Mouse (Mus musculus) E14TG2a.4 (cell line): ENCODE results near the gene Camk1d.
A peak's percentile ranks its signal among the peaks of the same experiment; 100 is the strongest.

Experiments used
- CTCF ChIP-seq: conservative IDR thresholded peaks from 2 replicates; pipeline ENCODE4 v1.5.1; 2014; ENCODE audit warnings: low read length
- NANOG ChIP-seq: IDR thresholded peaks from 2 replicates; pipeline ENCODE4 v1.6.1; 2014; ENCODE audit warnings: borderline replicate concordance, low read length, mixed read lengths
- POU5F1 ChIP-seq: IDR thresholded peaks from 2 replicates; pipeline ENCODE4 v1.6.1; 2014; ENCODE audit warnings: low read length, borderline replicate concordance

DNA sequence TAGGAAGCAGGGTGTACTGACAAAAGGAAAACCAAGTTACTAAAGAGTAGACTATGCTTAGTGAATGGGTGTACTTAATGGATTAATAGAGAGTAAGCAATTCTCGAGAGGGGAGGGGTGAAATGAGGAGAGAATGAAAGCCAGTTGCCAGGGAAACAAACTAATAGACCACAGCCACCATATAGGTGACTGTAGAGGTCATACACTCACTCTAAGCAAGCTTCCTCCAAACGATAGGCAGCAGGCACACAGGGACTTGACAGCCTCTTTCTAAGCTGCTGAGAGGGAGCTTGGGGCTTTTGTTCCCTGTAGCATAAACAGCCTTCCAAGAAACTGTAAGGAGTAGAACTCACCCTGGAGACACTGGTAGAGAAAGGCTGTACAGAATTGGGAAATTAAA is 288.2 kb downstream of the Camk1d start:
- TF ChIP-seq CTCF, result no peak
- TF ChIP-seq NANOG, result peak; percentile 41; the same call in 1 of the 2 replicates
- no peak for TF ChIP-seq POU5F1
